Mouse (Mus musculus): ENCODE data around the gene Psma6. TPM values are rescaled to one million over a fixed set of nuclear protein-coding genes. Genes with fewer than 3 reads are reported as not detected.

The Psma6 gene
- polyA plus RNA-seq, 1 experiment from 2014 or later, result 358 TPM

DNA sequence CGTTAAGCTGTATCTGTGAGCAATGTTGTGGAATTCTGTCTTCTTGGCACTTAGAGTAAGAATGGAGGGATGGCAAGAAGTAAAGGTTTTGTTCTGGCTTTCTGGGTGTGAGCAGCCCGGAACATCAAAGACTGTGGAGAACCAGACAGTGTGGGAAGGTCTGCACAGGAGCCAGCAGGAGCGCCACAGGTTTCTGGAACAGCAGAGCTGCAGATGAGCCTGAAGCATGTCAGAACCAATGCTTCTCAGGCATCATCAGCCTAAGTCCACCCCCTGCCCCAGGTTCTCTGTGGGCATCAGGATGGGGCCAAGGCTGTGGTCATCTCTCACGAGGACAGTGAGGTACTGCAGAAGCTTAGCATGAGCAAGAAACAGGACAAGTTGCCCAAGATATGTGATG, 12.5 kb downstream of the Psma6 start:
- no peak overlapping the region for H3K9ac ChIP-seq (ENCODE audit: low read length)
- H3K4me3 ChIP-seq (ENCODE audit: low read depth, low read length), result no peak overlapping the region
- peaks cover 9% of the 10 kb centered on the region; the same call in 1 of the 2 replicates for H3K4me1 ChIP-seq (replicated peaks; ENCODE audit: control insufficient read depth, insufficient read depth)
- 88% methylated on average over 4 of the region's 4 CpGs for WGBS
- no peak overlapping the region for H3K4me2 ChIP-seq (replicated peaks; ENCODE audit: low read depth)
- DNase-seq (ENCODE audit: low spot score), result no peak
- no peaks in the 10 kb centered on the region for H3K36me3 ChIP-seq (ENCODE audit: control insufficient read depth, insufficient read depth, low read length)
- no peaks in the 10 kb centered on the region for H3K9me3 ChIP-seq (ENCODE audit: control insufficient read depth, low read length)
- H3K27me3 ChIP-seq (ENCODE audit: control insufficient read depth, insufficient read depth, low read length), result no peaks in the 10 kb centered on the region
- H3K27ac ChIP-seq (replicated peaks), result no peak overlapping the region
- ATAC-seq (ENCODE audit: low FRiP score, low TSS enrichment), result no peak
- TF ChIP-seq EP300 (optimal IDR thresholded peaks at IDR 0.05) (no peak), CTCF (IDR thresholded peaks at IDR 0.05; ENCODE audit: low read depth) (no peak)

GRCm38 (mm10) chr12:55397544-55398239, 13.7 kb downstream of the Psma6 start:
- no peak for TF ChIP-seq EP300 (optimal IDR thresholded peaks at IDR 0.05)
- Histone ChIP-seq H3K27me3 (ENCODE audit: control insufficient read depth, insufficient read depth, low read length) (no peaks in the 10 kb centered on the region), H3K9me3 (ENCODE audit: control insufficient read depth, low read length) (no peaks in the 10 kb centered on the region), H3K9ac (ENCODE audit: low read length) (peak overlapping the region; percentile 95), H3K4me1 (replicated peaks; ENCODE audit: control insufficient read depth, insufficient read depth) (peaks cover 9% of the 10 kb centered on the region; the same call in 1 of the 2 replicates), H3K36me3 (ENCODE audit: control insufficient read depth, insufficient read depth, low read length) (no peaks in the 10 kb centered on the region), H3K27ac (replicated peaks) (peak overlapping the region; percentile 97), H3K4me3 (ENCODE audit: low read depth, low read length) (peak overlapping the region; percentile 93), H3K4me2 (replicated peaks; ENCODE audit: low read depth) (peak overlapping the region; percentile 66)
- DNase-seq (ENCODE audit: low spot score) (no peak), ATAC-seq (ENCODE audit: low FRiP score, low TSS enrichment) (no peak)
- WGBS, result 45% methylated on average over 9 of the region's 9 CpGs

DNA sequence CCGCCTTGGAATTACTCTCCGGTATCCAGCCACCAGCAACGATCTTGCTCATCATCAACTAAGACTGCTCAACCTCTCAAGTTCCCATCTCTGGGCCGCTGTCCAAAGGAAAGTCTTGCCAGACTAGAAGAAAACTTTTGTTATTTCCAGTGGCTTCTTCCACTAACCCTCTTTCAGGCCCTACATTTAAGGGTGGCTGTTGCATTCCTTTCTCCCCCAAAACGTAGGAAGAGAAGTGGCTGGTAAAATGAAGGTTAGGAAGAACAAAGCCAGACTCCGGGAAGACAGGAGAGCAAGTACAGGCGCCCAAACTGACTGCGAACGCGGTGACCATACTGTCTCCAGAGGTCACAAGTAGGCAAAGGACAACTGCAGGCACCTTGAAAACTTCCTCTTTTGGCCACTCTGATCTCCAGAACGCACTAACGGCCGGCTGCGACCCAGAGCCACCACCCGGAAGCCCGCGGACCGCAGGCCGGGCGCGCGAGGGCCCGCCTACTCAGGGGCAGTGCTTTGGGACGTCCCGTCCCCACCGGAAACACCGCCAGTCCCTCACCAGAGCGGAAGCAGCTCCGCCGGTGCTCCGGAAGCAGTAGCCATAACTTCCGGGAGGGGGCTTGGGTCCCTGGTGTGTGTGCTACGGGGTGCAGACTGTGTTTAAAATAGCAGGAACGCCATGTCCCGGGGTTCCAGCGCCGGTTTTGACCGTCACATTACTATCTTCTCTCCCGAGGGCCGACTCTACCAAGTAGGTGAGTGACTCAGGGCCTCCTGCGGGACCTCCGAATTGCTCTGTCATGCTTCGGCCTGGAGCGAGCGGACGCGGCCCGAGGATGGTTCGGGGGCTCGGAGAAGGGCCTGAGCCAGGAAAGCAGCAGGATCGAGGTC, 14.5 kb downstream of the Psma6 start:
- Histone ChIP-seq H3K4me3 (ENCODE audit: low read depth, low read length) (peak overlapping the region; percentile 93), H3K27me3 (ENCODE audit: control insufficient read depth, insufficient read depth, low read length) (no peaks in the 10 kb centered on the region), H3K9ac (ENCODE audit: low read length) (peak overlapping the region; percentile 95), H3K36me3 (ENCODE audit: control insufficient read depth, insufficient read depth, low read length) (no peaks in the 10 kb centered on the region), H3K4me1 (replicated peaks; ENCODE audit: control insufficient read depth, insufficient read depth) (peaks cover 9% of the 10 kb centered on the region; the same call in 1 of the 2 replicates), H3K27ac (replicated peaks) (peak overlapping the region; percentile 97), H3K4me2 (replicated peaks; ENCODE audit: low read depth) (peak overlapping the region; percentile 74), H3K9me3 (ENCODE audit: control insufficient read depth, low read length) (no peaks in the 10 kb centered on the region)
- ATAC-seq (ENCODE audit: low FRiP score, low TSS enrichment), result peak; percentile 100
- peak; percentile 95 for DNase-seq (ENCODE audit: low spot score)
- TF ChIP-seq EP300 (optimal IDR thresholded peaks at IDR 0.05) (no peak), CTCF (IDR thresholded peaks at IDR 0.05; ENCODE audit: low read depth) (peak; percentile 10; the same call in 1 of the 2 replicates)
- under 1% methylated on average over 51 of the region's 51 CpGs for WGBS

- Histone ChIP-seq H3K4me3 (ENCODE audit: low read depth, low read length) (peak overlapping the region; percentile 93), H3K27me3 (ENCODE audit: control insufficient read depth, insufficient read depth, low read length) (no peaks in the 10 kb centered on the region), H3K27ac (replicated peaks) (peak overlapping the region; percentile 97), H3K4me2 (replicated peaks; ENCODE audit: low read depth) (peak overlapping the region; percentile 74), H3K36me3 (ENCODE audit: control insufficient read depth, insufficient read depth, low read length) (0 out of 2 replicates have a peak, but pooled peaks cover 3% of the 10 kb centered on the region), H3K4me1 (replicated peaks; ENCODE audit: control insufficient read depth, insufficient read depth) (peaks cover 9% of the 10 kb centered on the region; the same call in 1 of the 2 replicates), H3K9me3 (ENCODE audit: control insufficient read depth, low read length) (no peaks in the 10 kb centered on the region), H3K9ac (ENCODE audit: low read length) (peak overlapping the region; percentile 95)
- no peak for DNase-seq (ENCODE audit: low spot score)
- no peak for ATAC-seq (ENCODE audit: low FRiP score, low TSS enrichment)
- 1% methylated on average over 20 of the region's 20 CpGs for WGBS
- TF ChIP-seq CTCF (IDR thresholded peaks at IDR 0.05; ENCODE audit: low read depth) (no peak), EP300 (optimal IDR thresholded peaks at IDR 0.05) (no peak)
Measured at GRCm38 (mm10) chr12:55399128-55399677, 15.2 kb downstream of the Psma6 start.

GRCm38 (mm10) chr12:55407888-55408287, 23.9 kb downstream of the Psma6 start:
- Histone ChIP-seq H3K27ac (replicated peaks) (no peak overlapping the region), H3K36me3 (ENCODE audit: control insufficient read depth, insufficient read depth, low read length) (peaks cover 8% of the 10 kb centered on the region; the same call in 1 of the 2 replicates), H3K4me1 (replicated peaks; ENCODE audit: control insufficient read depth, insufficient read depth) (no peaks in the 10 kb centered on the region), H3K9me3 (ENCODE audit: control insufficient read depth, low read length) (no peaks in the 10 kb centered on the region), H3K4me3 (ENCODE audit: low read depth, low read length) (no peak overlapping the region), H3K4me2 (replicated peaks; ENCODE audit: low read depth) (no peak overlapping the region), H3K9ac (ENCODE audit: low read length) (no peak overlapping the region), H3K27me3 (ENCODE audit: control insufficient read depth, insufficient read depth, low read length) (no peaks in the 10 kb centered on the region)
- 63% methylated on average over 5 of the region's 5 CpGs for WGBS
- TF ChIP-seq EP300 (optimal IDR thresholded peaks at IDR 0.05) (no peak), CTCF (IDR thresholded peaks at IDR 0.05; ENCODE audit: low read depth) (no peak)
- ATAC-seq (ENCODE audit: low FRiP score, low TSS enrichment), result peak; percentile 49; the same call in 1 of the 2 replicates
- DNase-seq (ENCODE audit: low spot score), result no peak

All from stomach, postnatal 0 days (tissue).